Mouse (Mus musculus) brain, embryonic 14.5 days (tissue): Measurements from ENCODE around the gene Bcap31.

ENCODE experiments used
- CTCF ChIP-seq: fragments of 200-500 bp; IDR thresholded peaks from 2 replicates; pipeline ENCODE4 v1.5.1; 2012; ENCODE audit warnings: inconsistent platforms, mild to moderate bottlenecking, moderate library complexity, borderline replicate concordance; ENCODE audit not compliant: insufficient read depth, insufficient read length; ENCODE audit errors: extremely low read depth
- POLR2A ChIP-seq: fragments of 200-500 bp; IDR thresholded peaks from 2 replicates; pipeline ENCODE4 v1.6.1; 2012; ENCODE audit warnings: mild to moderate bottlenecking, inconsistent platforms, borderline replicate concordance; ENCODE audit not compliant: poor library complexity, insufficient read depth, insufficient read length, severe bottlenecking; ENCODE audit errors: extremely low read depth

GRCm38 (mm10) chrX:73663143-73663542 is 52.8 kb downstream of the Bcap31 start:
- no peak for TF ChIP-seq CTCF
- TF ChIP-seq POLR2A, result no peak
